13 mouse cellular contexts compared by ENCODE assay signal in the genomic region with DNA sequence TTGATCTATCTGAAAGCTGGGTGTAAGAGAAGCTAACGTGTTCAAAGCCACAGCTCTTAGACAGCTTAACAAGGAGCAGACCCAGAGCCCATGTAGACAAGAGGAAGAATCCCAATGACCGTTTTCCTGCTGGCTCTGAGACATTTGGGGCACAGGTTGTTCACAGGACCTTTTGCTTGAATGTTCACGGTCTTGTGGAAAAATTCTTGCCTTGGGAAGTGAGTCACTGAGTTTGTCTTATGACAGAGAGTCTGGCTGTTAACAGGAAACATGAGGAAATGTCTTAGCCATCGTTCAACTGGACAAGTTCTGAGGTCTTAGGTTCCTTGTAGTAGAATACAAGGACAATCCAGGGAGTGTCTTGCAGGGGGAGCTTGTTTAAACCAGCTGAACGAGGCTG. TPM values are rescaled to one million over a fixed set of nuclear protein-coding genes. Genes with fewer than 3 reads are reported as not detected.
DNase-seq lines count a peak whose midpoint lies in the region; ATAC-seq lines count a peak whose summit lies in the region.
"Had no signal": no experiment of that assay in that cellular context is flagged by ENCODE, and none has a peak within 500 bp of the region (broad histone marks: within the 10 kb centered on the region; RNA-seq: fewer than 3 reads in every experiment).

No protein-coding gene starts in this region.

- H3K4me3 ChIP-seq in heart, embryonic 14.5 days (ENCODE audit: control insufficient read depth in 1 of 2, insufficient read depth in 1 of 2, low read depth in 1 of 2, low read length in 2 of 2), result no peak overlapping the region
- H3K4me3 ChIP-seq: layer of hippocampus, adult 2 months; megakaryocyte, embryonic 14.5 days; neural tube, embryonic 12.5 days had no signal

- no peaks in the 10 kb centered on the region for H3K27me3 ChIP-seq in heart, embryonic 14.5 days (ENCODE audit: control insufficient read depth, insufficient read depth, low read length)
- H3K27me3 ChIP-seq: neural tube, embryonic 12.5 days had no signal

- no peak overlapping the region for H3K9ac ChIP-seq in heart, embryonic 14.5 days (ENCODE audit: low read length)
- H3K9ac ChIP-seq: neural tube, embryonic 12.5 days had no signal

- H3K4me2 ChIP-seq in heart, embryonic 14.5 days (ENCODE audit: low read length), result no peak overlapping the region
- H3K4me2 ChIP-seq: neural tube, embryonic 12.5 days had no signal

- peaks cover 0 to 3% of the 10 kb centered on the region in 2 experiments; a peak in 1 of 4 replicates for H3K4me1 ChIP-seq in heart, embryonic 14.5 days (ENCODE audit: control insufficient read depth in 2 of 2, insufficient read depth in 2 of 2, low read length in 2 of 2)
- H3K4me1 ChIP-seq: neural tube, embryonic 12.5 days had no signal

- no peaks in the 10 kb centered on the region for H3K36me3 ChIP-seq in heart, embryonic 14.5 days (ENCODE audit: control insufficient read depth, insufficient read depth, low read length)
- H3K36me3 ChIP-seq: neural tube, embryonic 12.5 days had no signal

- H3K9me3 ChIP-seq in heart, embryonic 14.5 days (ENCODE audit: control insufficient read depth, low read length), result no peaks in the 10 kb centered on the region
- H3K9me3 ChIP-seq: neural tube, embryonic 12.5 days had no signal

- WGBS in heart, embryonic 14.5 days, result 45% methylated on average over 5 of the region's 5 CpGs

- ATAC-seq in heart, embryonic 14.5 days (ENCODE audit: insufficient number of reproducible peaks, insufficient read depth, low FRiP score, low read depth), result no peak
- ATAC-seq in cerebellum, adult (ENCODE audit: insufficient number of reproducible peaks, low FRiP score, low TSS enrichment), result no peak

- DNase-seq in kidney, adult 9 months, result peak; percentile 41
- DNase-seq in kidney, postnatal 25 days, result no peak
- peak; percentile 84 for DNase-seq in 416B (ENCODE audit: low read depth)
- peak; percentile 28 to 50 for DNase-seq in adrenal gland, postnatal 36 days
- DNase-seq in gastrocnemius, adult 18-20 months (ENCODE audit: low spot score), result no peak
- DNase-seq: cerebellum, adult 2 months had no signal

- peak overlapping the region; percentile 33 to 50; a peak in 3 of 4 replicates for H3K27ac ChIP-seq in heart, embryonic 14.5 days (replicated peaks in 1 of 2; ENCODE audit: control insufficient read depth in 1 of 2, insufficient read depth in 1 of 2, low read depth in 2 of 2, low read length in 2 of 2)
- H3K27ac ChIP-seq: layer of hippocampus, adult 2 months; neural tube, embryonic 12.5 days had no signal

RNA-seq across cellular contexts. Expression of a gene that starts 20.7 kb away (rescaled TPM):
- 100 to 1,000 TPM; 289 to 393 TPM for total RNA-seq in adrenal gland, postnatal 36 days (2021)
- 0.15 TPM in 1 of 2 replicates, not detected in the other for polyA plus RNA-seq in heart, embryonic 14.5 days (2014; fragmentation: Nextera tagmentation; extraction: Ambion mirVana)
- 10 to 100 TPM; 10.9 to 32.0 TPM for total RNA-seq in gastrocnemius, adult 18-20 months (2021)
- total RNA-seq: layer of hippocampus, adult 2 months had no signal
- polyA plus RNA-seq: hindbrain, embryonic 11.5 days; limb, embryonic 11.5 days; neural tube, embryonic 12.5 days had no signal

RNA-seq across cellular contexts. Expression of a gene that starts 39.5 kb away (rescaled TPM):
- total RNA-seq in adrenal gland, postnatal 36 days (2021), result 1 to 10 TPM; 8.8 TPM
- 84.8 and 86.4 TPM in 2 replicates for polyA plus RNA-seq in heart, embryonic 14.5 days (2014; fragmentation: Nextera tagmentation; extraction: Ambion mirVana)
- 1 to 10 TPM; 7.1 to 7.5 TPM for total RNA-seq in gastrocnemius, adult 18-20 months (2021)

RNA-seq across cellular contexts. Expression of a gene that starts 57.5 kb away (rescaled TPM):
- total RNA-seq in adrenal gland, postnatal 36 days (2021), result 10 to 100 TPM; 45.5 to 49.5 TPM
- 16.2 and 16.7 TPM in 2 replicates for polyA plus RNA-seq in heart, embryonic 14.5 days (2014; fragmentation: Nextera tagmentation; extraction: Ambion mirVana)
- total RNA-seq in gastrocnemius, adult 18-20 months (2021), result 1 to 10 TPM; 3.6 to 4.7 TPM

RNA-seq across cellular contexts. Expression of a gene that starts 59.8 kb away (rescaled TPM):
- 100 to 1,000 TPM; 505 to 659 TPM for total RNA-seq in adrenal gland, postnatal 36 days (2021)
- 174 and 182 TPM in 2 replicates for polyA plus RNA-seq in heart, embryonic 14.5 days (2014; fragmentation: Nextera tagmentation; extraction: Ambion mirVana)
- 100 to 1,000 TPM; 405 to 416 TPM for total RNA-seq in gastrocnemius, adult 18-20 months (2021)

Comparison
In these comparisons a context has a peak if more than half of its experiments do, and no peak if none do; other contexts are left out.
1. DNase-seq: peak in kidney, adult 9 months (single experiment), 416B (single experiment) and adrenal gland, postnatal 36 days (2 of 2); none in kidney, postnatal 25 days (0 of 2) and gastrocnemius, adult 18-20 months (single experiment).
2. RNA of a gene that starts 20.7 kb away (total RNA-seq): 289 to 393 TPM in adrenal gland, postnatal 36 days; 10.9 to 32.0 TPM in gastrocnemius, adult 18-20 months; every median in the first group is over 4 times any median in the second.
3. RNA of a gene that starts 57.5 kb away (total RNA-seq): 45.5 to 49.5 TPM in adrenal gland, postnatal 36 days; 3.6 to 4.7 TPM in gastrocnemius, adult 18-20 months; every median in the first group is over 4 times any median in the second.